Mouse (Mus musculus) spleen, adult 12 weeks (tissue): ENCODE data around the gene Rarres2.
A peak's percentile ranks its signal among the peaks of the same experiment; 100 is the strongest.
"Not testable (repeated sequence)": the region's sequence is repeated elsewhere in the genome, so short reads cannot be mapped to it uniquely, and the experiment has no call there.

Experiments
- DNase-seq: peaks from one replicate; pipeline ENCODE4 v3.0.0; 2022; ENCODE audit warnings: low spot score

Rarres2 gene

GRCm38 (mm10) chr6:48540721-48541120 is 31.9 kb downstream of the Rarres2 start:
- DNase-seq, result no peak

- no peak for DNase-seq
Measured at GRCm38 (mm10) chr6:48539860-48540259, 32.7 kb downstream of the Rarres2 start.

- DNase-seq, result peak; percentile 38
Measured at GRCm38 (mm10) chr6:48538841-48539737, 33.5 kb downstream of the Rarres2 start.

GRCm38 (mm10) chr6:48537105-48537954 is 35.3 kb downstream of the Rarres2 start, which contains the start of gene Atp6v0e2:
Gene Atp6v0e2 (plus strand): TSS chr6:48537615.
- DNase-seq, result no peak

- no peak for DNase-seq
Measured at GRCm38 (mm10) chr6:48536091-48536490, 36.5 kb downstream of the Rarres2 start.

GRCm38 (mm10) chr6:48534913-48535312 is 37.7 kb downstream of the Rarres2 start:
- DNase-seq, result no peak

- DNase-seq, result no peak
Measured at GRCm38 (mm10) chr6:48533475-48533874, 39.1 kb downstream of the Rarres2 start.

- DNase-seq, result no peak
Measured at GRCm38 (mm10) chr6:48530862-48531261, 41.7 kb downstream of the Rarres2 start.

GRCm38 (mm10) chr6:48529871-48530440 is 42.6 kb downstream of the Rarres2 start:
- no peak for DNase-seq

GRCm38 (mm10) chr6:48529261-48529660 is 43.3 kb downstream of the Rarres2 start:
- DNase-seq, result no peak

GRCm38 (mm10) chr6:48527901-48528300 is 44.7 kb downstream of the Rarres2 start:
- DNase-seq, result no peak

- DNase-seq, result not testable (repeated sequence)
Measured at GRCm38 (mm10) chr6:48524882-48525281, 47.7 kb downstream of the Rarres2 start.
